9 mouse cellular contexts compared by ENCODE assay signal in the genomic region with DNA sequence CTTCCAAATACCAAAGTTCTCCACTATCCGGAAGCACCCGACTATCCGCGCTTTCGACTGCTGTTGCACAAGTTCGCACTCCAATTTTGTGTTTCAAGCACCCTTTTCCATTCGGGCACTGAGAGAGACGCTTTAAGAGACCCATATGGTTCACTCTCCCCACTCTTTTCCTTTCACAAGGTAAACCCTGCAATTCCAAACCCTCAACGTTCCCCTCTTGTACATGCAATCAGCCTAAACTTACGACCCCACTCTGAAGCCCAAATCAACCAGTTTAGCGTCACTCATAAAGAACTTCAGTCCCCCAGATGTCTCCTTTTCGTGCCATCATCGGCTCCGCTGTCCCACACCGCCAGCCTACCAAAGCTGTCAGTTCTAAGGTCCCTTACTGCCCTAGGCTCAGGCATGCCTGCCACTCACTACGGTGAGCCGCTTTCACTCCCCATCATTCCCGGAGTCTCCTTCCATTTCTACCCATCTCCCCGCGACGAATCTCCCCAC. TPM values are rescaled to one million over a fixed set of nuclear protein-coding genes. Genes with fewer than 3 reads are reported as not detected.
DNase-seq lines count a peak whose midpoint lies in the region; ATAC-seq and TF ChIP-seq lines count a peak whose summit lies in the region.
"Had no signal": no experiment of that assay in that cellular context is flagged by ENCODE, and none has a peak within 500 bp of the region (broad histone marks: within the 10 kb centered on the region; RNA-seq: fewer than 3 reads in every experiment).

No protein-coding gene starts in this region.

- H3K36me3 ChIP-seq in E14TG2a.4 (ENCODE audit: insufficient read depth, low read length), result peaks cover 21% of the 10 kb centered on the region
- H3K36me3 ChIP-seq in forebrain, embryonic 13.5 days (ENCODE audit: poor library complexity, severe bottlenecking), result peaks cover 9% of the 10 kb centered on the region
- H3K36me3 ChIP-seq in kidney, embryonic 15.5 days, result peaks cover 14% of the 10 kb centered on the region

- peaks cover 15% of the 10 kb centered on the region for H3K27me3 ChIP-seq in E14TG2a.4 (ENCODE audit: insufficient read depth, low read length)
- H3K27me3 ChIP-seq in forebrain, embryonic 13.5 days, result no peaks in the 10 kb centered on the region
- H3K27me3 ChIP-seq in kidney, embryonic 15.5 days, result no peaks in the 10 kb centered on the region
- H3K27me3 ChIP-seq: Patski had no signal

- no peak for TF ChIP-seq CTCF in E14TG2a.4 (conservative IDR thresholded peaks at IDR 0.05; ENCODE audit: low read length)

- peak; percentile 37 for DNase-seq in adrenal gland, postnatal 14 days
- no peak for DNase-seq in adrenal gland, postnatal 4 days (ENCODE audit: low spot score in 2 of 2)
- peak; percentile 19 for DNase-seq in mesoderm, embryonic 11.5 days (ENCODE audit: low read depth, low spot score)
- DNase-seq in right cerebral cortex, postnatal 10 days (ENCODE audit: low spot score in 2 of 2), result no peak

- peaks cover 52% of the 10 kb centered on the region for H3K4me1 ChIP-seq in E14TG2a.4 (replicated peaks; ENCODE audit: low read depth, low read length)
- peaks cover 54% of the 10 kb centered on the region for H3K4me1 ChIP-seq in forebrain, embryonic 13.5 days
- peaks cover 29% of the 10 kb centered on the region for H3K4me1 ChIP-seq in kidney, embryonic 15.5 days

- ATAC-seq in forebrain, embryonic 13.5 days, result no peak
- ATAC-seq in kidney, embryonic 15.5 days (replicated peaks; ENCODE audit: low FRiP score), result no peak
- ATAC-seq in erythroid progenitor cell, adult 5-6 weeks (replicated peaks; ENCODE audit: low FRiP score, poor library complexity, severe bottlenecking), result no peak

- H3K4me2 ChIP-seq in forebrain, embryonic 13.5 days, result peak overlapping the region; percentile 86
- H3K4me2 ChIP-seq in kidney, embryonic 15.5 days, result peak overlapping the region; percentile 95

- peak overlapping the region; percentile 97 for H3K9ac ChIP-seq in forebrain, embryonic 13.5 days
- peak overlapping the region; percentile 75 for H3K9ac ChIP-seq in kidney, embryonic 15.5 days

- H3K9me3 ChIP-seq in E14TG2a.4 (ENCODE audit: low read length), result no peaks in the 10 kb centered on the region
- no peaks in the 10 kb centered on the region for H3K9me3 ChIP-seq in forebrain, embryonic 13.5 days (replicated peaks)
- no peaks in the 10 kb centered on the region for H3K9me3 ChIP-seq in kidney, embryonic 15.5 days (replicated peaks)

- peak overlapping the region; percentile 98 for H3K4me3 ChIP-seq in E14TG2a.4 (replicated peaks; ENCODE audit: low read length)
- peak overlapping the region; percentile 92 for H3K4me3 ChIP-seq in forebrain, embryonic 13.5 days
- peak overlapping the region; percentile 80 for H3K4me3 ChIP-seq in kidney, embryonic 15.5 days (replicated peaks)

- under 1% methylated on average over 21 of the region's 21 CpGs for WGBS in forebrain, embryonic 13.5 days
- under 1% methylated on average over 21 of the region's 21 CpGs for WGBS in kidney, embryonic 15.5 days

- peak overlapping the region; percentile 90 for H3K27ac ChIP-seq in forebrain, embryonic 13.5 days
- H3K27ac ChIP-seq in kidney, embryonic 15.5 days, result 0 out of 2 replicates have a peak overlapping the region, but pooled peaks have one; percentile 90

RNA-seq across cellular contexts. Expression of a gene that starts 1.1 kb away (rescaled TPM):
- 16.1 and 18.3 TPM in 2 replicates for total RNA-seq in adrenal gland, postnatal 14 days (2021)
- total RNA-seq in adrenal gland, postnatal 4 days (2021), result 10 to 100 TPM; 27.8 to 31.1 TPM
- 23.3 and 26.2 TPM in 2 replicates for polyA plus RNA-seq in forebrain, embryonic 13.5 days (2015; fragmentation: Nextera tagmentation; extraction: Ambion mirVana)
- 12.5 and 13.0 TPM in 2 replicates for polyA plus RNA-seq in kidney, embryonic 15.5 days (2015; fragmentation: Nextera tagmentation; extraction: Ambion mirVana)
- 7.5 and 10.5 TPM in 2 replicates for total RNA-seq in erythroid progenitor cell, adult 5-6 weeks (2015; ENCODE audit: low replicate concordance)
- total RNA-seq in erythroid progenitor cell, adult 5-6 weeks (2017; ENCODE audit: low replicate concordance), result 13.1 and 13.2 TPM in 2 replicates

RNA-seq across cellular contexts. Expression of a gene that starts 1.2 kb away (rescaled TPM):
- total RNA-seq in adrenal gland, postnatal 14 days (2021), result 256 and 261 TPM in 2 replicates
- 100 to 1,000 TPM; 288 to 291 TPM for total RNA-seq in adrenal gland, postnatal 4 days (2021)
- 560 and 579 TPM in 2 replicates for polyA plus RNA-seq in forebrain, embryonic 13.5 days (2015; fragmentation: Nextera tagmentation; extraction: Ambion mirVana)
- polyA plus RNA-seq in kidney, embryonic 15.5 days (2015; fragmentation: Nextera tagmentation; extraction: Ambion mirVana), result 618 and 674 TPM in 2 replicates
- 253 and 262 TPM in 2 replicates for total RNA-seq in erythroid progenitor cell, adult 5-6 weeks (2015; ENCODE audit: low replicate concordance)
- 206 and 298 TPM in 2 replicates for total RNA-seq in erythroid progenitor cell, adult 5-6 weeks (2017; ENCODE audit: low replicate concordance)

Comparison
In these comparisons a context has a peak if more than half of its experiments do, and no peak if none do; other contexts are left out.
1. DNase-seq: peak in adrenal gland, postnatal 14 days (single experiment) and mesoderm, embryonic 11.5 days (single experiment); none in adrenal gland, postnatal 4 days (0 of 2) and right cerebral cortex, postnatal 10 days (0 of 2).
2. Peak in every context shown above with its lines, with median percentiles within 50 percentile points of each other: H3K4me3 ChIP-seq.